Mouse (Mus musculus): ENCODE data around the gene 1110002E22Rik. TPM values are rescaled to one million over a fixed set of nuclear protein-coding genes. Genes with fewer than 3 reads are reported as not detected.

1110002E22Rik gene
- polyA plus RNA-seq, 1 experiment from 2014 or later: 0.07 TPM

DNA sequence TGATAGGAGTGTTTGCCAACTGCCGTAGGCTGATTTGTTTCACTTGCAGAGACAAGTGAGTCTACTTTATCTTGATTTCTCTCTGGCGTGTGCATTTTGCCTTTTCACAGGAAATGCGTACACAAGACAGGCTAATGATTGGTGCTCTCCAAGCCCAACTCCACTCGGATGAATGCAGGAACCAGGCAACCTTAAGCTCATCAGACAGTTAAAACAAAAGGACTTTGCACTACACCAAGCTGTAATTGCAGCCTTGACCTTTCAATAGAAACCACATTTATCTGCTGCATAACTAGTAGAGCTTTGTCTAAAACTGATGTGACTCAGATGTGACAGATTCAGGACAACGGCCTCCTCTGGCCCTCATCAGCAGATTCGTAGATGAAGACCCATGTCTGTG lies 30.9 kb upstream of the 1110002E22Rik start:
- Histone ChIP-seq H3K4me1 (replicated peaks; ENCODE audit: control insufficient read depth, insufficient read depth, low read length) (no peaks in the 10 kb centered on the region), H3K27me3 (replicated peaks; ENCODE audit: control insufficient read depth, insufficient read depth, low read length) (no peaks in the 10 kb centered on the region), H3K27ac (ENCODE audit: low read depth) (no peak overlapping the region), H3K4me3 (ENCODE audit: low read depth, low read length) (no peak overlapping the region), H3K9me3 (ENCODE audit: control insufficient read depth, low read length) (no peaks in the 10 kb centered on the region; the same call in 1 of the 2 replicates), H3K9ac (ENCODE audit: low read length) (no peak overlapping the region), H3K36me3 (ENCODE audit: control insufficient read depth, insufficient read depth, low read length) (no peaks in the 10 kb centered on the region), H3K4me2 (ENCODE audit: low read length) (no peak overlapping the region)
- DNase-seq (ENCODE audit: low spot score): no peak
- ATAC-seq (replicated peaks; ENCODE audit: low FRiP score, low TSS enrichment, low read depth): no peak
- WGBS: 56% methylated on average over 6 of the region's 6 CpGs

DNA sequence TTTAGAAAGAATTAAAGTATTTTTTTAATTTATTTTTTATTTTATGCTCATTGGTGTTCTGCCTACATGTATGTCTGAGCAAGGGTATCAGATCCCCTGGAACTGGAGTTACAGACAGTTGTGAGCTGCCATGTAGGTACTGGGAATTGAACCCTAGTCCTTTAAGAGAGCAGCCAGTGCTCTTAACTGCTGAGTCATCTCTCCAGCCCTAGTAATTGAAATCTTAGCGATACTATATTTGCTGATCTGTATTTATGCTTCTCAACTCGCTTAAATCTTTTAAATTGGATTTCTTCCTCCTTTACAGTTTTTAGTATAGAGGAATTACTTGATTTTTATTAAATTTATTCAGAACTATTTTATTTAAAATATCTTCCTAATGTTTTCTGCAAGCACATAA lies 23.9 kb upstream of the 1110002E22Rik start:
- no peak overlapping the region for H3K27ac ChIP-seq (ENCODE audit: low read depth)
- H3K27me3 ChIP-seq (replicated peaks; ENCODE audit: control insufficient read depth, insufficient read depth, low read length): no peaks in the 10 kb centered on the region
- no peak overlapping the region for H3K4me2 ChIP-seq (ENCODE audit: low read length)
- ATAC-seq (replicated peaks; ENCODE audit: low FRiP score, low TSS enrichment, low read depth) (no peak), DNase-seq (ENCODE audit: low spot score) (no peak)
- H3K9ac ChIP-seq (ENCODE audit: low read length): no peak overlapping the region
- no peaks in the 10 kb centered on the region; the same call in 1 of the 2 replicates for H3K9me3 ChIP-seq (ENCODE audit: control insufficient read depth, low read length)
- H3K36me3 ChIP-seq (ENCODE audit: control insufficient read depth, insufficient read depth, low read length): no peaks in the 10 kb centered on the region
- H3K4me3 ChIP-seq (ENCODE audit: low read depth, low read length): no peak overlapping the region
- no peaks in the 10 kb centered on the region for H3K4me1 ChIP-seq (replicated peaks; ENCODE audit: control insufficient read depth, insufficient read depth, low read length)
- 82% methylated on average over 2 of the region's 2 CpGs for WGBS

DNA sequence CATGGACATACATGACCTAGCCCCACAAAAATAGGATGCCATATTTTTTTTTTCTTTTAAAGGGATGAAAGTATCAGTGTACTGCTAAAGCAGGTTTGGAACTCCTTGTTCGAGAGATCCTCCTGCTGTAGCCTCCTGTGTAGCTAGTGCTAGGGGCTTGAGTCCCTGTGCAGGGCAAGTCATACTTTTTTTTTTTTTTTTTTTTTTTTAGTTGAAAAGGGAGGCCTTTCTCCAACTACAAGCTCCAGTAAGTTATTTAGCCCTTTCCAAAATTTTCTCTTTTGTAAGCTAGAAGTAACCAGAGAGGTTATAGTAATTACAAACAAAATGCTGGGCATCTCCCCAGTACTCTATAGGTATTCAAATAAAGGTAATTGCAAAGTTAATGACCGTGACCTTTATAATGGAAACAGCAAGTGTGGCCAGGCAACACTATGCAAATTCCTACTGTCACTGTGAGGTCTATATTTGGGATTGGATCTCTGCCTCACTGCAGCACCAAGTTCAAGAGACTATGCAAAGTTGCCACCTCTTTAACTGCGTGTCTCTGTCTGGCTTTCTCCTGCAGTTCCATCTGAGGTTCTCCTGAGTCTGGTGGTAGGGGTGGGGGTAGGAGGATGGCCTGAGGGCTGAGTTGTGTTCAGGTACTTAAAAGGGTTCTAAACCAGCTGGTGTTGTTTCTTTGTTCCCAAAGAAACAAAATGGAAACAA lies 23.1 kb upstream of the 1110002E22Rik start:
- 77% methylated on average over 3 of the region's 3 CpGs for WGBS
- H3K9me3 ChIP-seq (ENCODE audit: control insufficient read depth, low read length): no peaks in the 10 kb centered on the region; the same call in 1 of the 2 replicates
- H3K27me3 ChIP-seq (replicated peaks; ENCODE audit: control insufficient read depth, insufficient read depth, low read length): no peaks in the 10 kb centered on the region
- no peak overlapping the region for H3K4me3 ChIP-seq (ENCODE audit: low read depth, low read length)
- ATAC-seq (replicated peaks; ENCODE audit: low FRiP score, low TSS enrichment, low read depth): no peak
- no peak overlapping the region for H3K4me2 ChIP-seq (ENCODE audit: low read length)
- H3K4me1 ChIP-seq (replicated peaks; ENCODE audit: control insufficient read depth, insufficient read depth, low read length): no peaks in the 10 kb centered on the region
- no peak for DNase-seq (ENCODE audit: low spot score)
- no peak overlapping the region for H3K27ac ChIP-seq (ENCODE audit: low read depth)
- H3K9ac ChIP-seq (ENCODE audit: low read length): no peak overlapping the region
- no peaks in the 10 kb centered on the region for H3K36me3 ChIP-seq (ENCODE audit: control insufficient read depth, insufficient read depth, low read length)

DNA sequence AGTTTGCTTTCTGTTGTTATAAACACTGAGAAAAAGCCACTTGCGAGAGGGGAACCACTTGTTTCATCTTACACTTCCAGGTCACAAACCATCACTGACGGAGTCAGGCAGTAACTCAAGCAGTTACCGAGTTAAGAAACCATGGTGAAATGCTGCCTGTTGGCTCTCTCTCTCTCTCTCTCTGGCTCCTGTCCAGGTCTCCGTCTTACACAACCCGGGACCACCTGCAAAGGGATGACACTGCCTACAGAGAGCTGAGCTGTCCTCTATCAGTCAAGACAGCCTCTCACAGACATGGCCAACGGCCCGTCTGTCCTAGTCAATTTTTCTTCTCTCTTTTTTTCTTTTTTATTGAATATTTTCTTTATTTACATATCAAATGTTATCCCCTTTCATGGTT lies 21.5 kb upstream of the 1110002E22Rik start:
- ATAC-seq (replicated peaks; ENCODE audit: low FRiP score, low TSS enrichment, low read depth): no peak
- H3K4me3 ChIP-seq (ENCODE audit: low read depth, low read length): no peak overlapping the region
- 46% methylated on average over 7 of the region's 7 CpGs for WGBS
- H3K36me3 ChIP-seq (ENCODE audit: control insufficient read depth, insufficient read depth, low read length): no peaks in the 10 kb centered on the region
- H3K4me2 ChIP-seq (ENCODE audit: low read length): no peak overlapping the region
- no peaks in the 10 kb centered on the region; the same call in 1 of the 2 replicates for H3K9me3 ChIP-seq (ENCODE audit: control insufficient read depth, low read length)
- no peak for DNase-seq (ENCODE audit: low spot score)
- H3K4me1 ChIP-seq (replicated peaks; ENCODE audit: control insufficient read depth, insufficient read depth, low read length): no peaks in the 10 kb centered on the region
- H3K27me3 ChIP-seq (replicated peaks; ENCODE audit: control insufficient read depth, insufficient read depth, low read length): no peaks in the 10 kb centered on the region
- H3K27ac ChIP-seq (ENCODE audit: low read depth): no peak overlapping the region
- H3K9ac ChIP-seq (ENCODE audit: low read length): no peak overlapping the region

DNA sequence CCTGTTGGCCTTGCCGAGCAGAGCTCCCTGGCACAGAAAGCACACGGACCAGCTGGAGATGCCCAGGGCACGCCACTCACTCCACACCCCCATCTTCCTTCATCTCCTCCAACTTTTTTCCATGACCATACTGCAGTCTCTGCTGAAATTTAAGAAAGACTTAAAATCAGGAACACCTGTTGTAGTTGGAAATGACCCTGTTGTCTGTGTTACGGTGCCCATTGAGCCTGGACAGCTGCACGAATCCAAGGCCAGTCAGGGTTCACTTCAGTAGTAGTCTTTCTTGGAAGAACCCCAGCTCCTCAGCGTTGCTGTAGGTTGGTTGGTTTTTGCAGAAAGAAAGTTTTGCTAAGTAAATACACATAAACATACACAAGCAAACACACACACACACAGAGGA lies 15.3 kb upstream of the 1110002E22Rik start:
- 93% methylated on average over 6 of the region's 6 CpGs for WGBS

DNA sequence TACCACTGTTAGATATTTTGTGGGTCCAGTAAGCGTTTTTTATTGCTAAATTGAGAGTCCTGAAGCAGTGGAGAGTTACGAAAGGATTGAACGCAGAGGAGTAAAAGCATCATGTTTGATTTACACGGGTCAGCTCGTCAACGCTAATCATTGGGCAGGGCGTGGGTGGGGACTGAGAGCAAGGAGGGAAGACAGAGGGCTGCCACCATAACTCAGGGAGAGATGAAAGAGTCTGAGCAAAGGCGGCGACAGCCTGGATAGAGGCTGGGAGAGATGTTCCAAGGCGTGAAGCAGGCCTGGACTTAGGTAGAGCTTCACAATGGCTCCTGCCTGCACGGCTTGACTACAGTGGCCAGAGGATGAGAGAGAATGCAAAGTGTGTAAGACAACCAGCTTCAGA lies 14.1 kb upstream of the 1110002E22Rik start:
- no peak overlapping the region for H3K27ac ChIP-seq (ENCODE audit: low read depth)
- ATAC-seq (replicated peaks; ENCODE audit: low FRiP score, low TSS enrichment, low read depth): no peak
- H3K36me3 ChIP-seq (ENCODE audit: control insufficient read depth, insufficient read depth, low read length): no peaks in the 10 kb centered on the region
- H3K9me3 ChIP-seq (ENCODE audit: control insufficient read depth, low read length): no peaks in the 10 kb centered on the region
- DNase-seq (ENCODE audit: low spot score): no peak
- no peaks in the 10 kb centered on the region for H3K27me3 ChIP-seq (replicated peaks; ENCODE audit: control insufficient read depth, insufficient read depth, low read length)
- no peak overlapping the region for H3K9ac ChIP-seq (ENCODE audit: low read length)
- peaks cover 13% of the 10 kb centered on the region; the same call in 1 of the 2 replicates for H3K4me1 ChIP-seq (replicated peaks; ENCODE audit: control insufficient read depth, insufficient read depth, low read length)
- 50% methylated on average over 11 of the region's 11 CpGs for WGBS
- H3K4me3 ChIP-seq (ENCODE audit: low read depth, low read length): no peak overlapping the region
- H3K4me2 ChIP-seq (ENCODE audit: low read length): no peak overlapping the region

More for the DNA sequence above, 15.3 kb upstream of the 1110002E22Rik start:
- Histone ChIP-seq H3K9ac (ENCODE audit: low read length) (no peak overlapping the region), H3K9me3 (ENCODE audit: control insufficient read depth, low read length) (no peaks in the 10 kb centered on the region), H3K4me1 (replicated peaks; ENCODE audit: control insufficient read depth, insufficient read depth, low read length) (peaks cover 13% of the 10 kb centered on the region; the same call in 1 of the 2 replicates), H3K36me3 (ENCODE audit: control insufficient read depth, insufficient read depth, low read length) (no peaks in the 10 kb centered on the region), H3K27me3 (replicated peaks; ENCODE audit: control insufficient read depth, insufficient read depth, low read length) (no peaks in the 10 kb centered on the region), H3K4me3 (ENCODE audit: low read depth, low read length) (no peak overlapping the region), H3K27ac (ENCODE audit: low read depth) (no peak overlapping the region), H3K4me2 (ENCODE audit: low read length) (no peak overlapping the region)
- DNase-seq (ENCODE audit: low spot score) (peak; percentile 12), ATAC-seq (replicated peaks; ENCODE audit: low FRiP score, low TSS enrichment, low read depth) (no peak)

DNA sequence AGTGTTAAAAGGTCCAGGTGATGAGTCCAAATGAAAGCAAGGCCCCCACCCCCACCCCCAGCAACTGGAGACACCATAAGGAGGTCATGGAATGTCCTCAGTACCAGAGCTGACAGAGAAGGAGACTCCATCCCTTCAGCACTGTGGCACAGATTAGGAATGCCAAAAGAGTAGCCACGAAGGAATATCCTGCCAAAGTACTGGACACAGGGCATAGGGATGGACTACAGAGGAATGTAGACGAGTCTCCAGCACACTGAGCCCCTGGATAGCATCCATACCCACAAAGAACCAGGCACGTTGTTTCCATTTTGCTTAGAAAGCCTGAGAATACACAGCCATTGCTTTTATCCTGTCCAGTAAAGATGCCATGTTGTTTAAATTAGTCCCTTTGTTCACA lies 13.4 kb upstream of the 1110002E22Rik start:
- no peak for ATAC-seq (replicated peaks; ENCODE audit: low FRiP score, low TSS enrichment, low read depth)
- H3K36me3 ChIP-seq (ENCODE audit: control insufficient read depth, insufficient read depth, low read length): no peaks in the 10 kb centered on the region
- no peak overlapping the region for H3K4me3 ChIP-seq (ENCODE audit: low read depth, low read length)
- no peak for DNase-seq (ENCODE audit: low spot score)
- peaks cover 13% of the 10 kb centered on the region; the same call in 1 of the 2 replicates for H3K4me1 ChIP-seq (replicated peaks; ENCODE audit: control insufficient read depth, insufficient read depth, low read length)
- H3K27me3 ChIP-seq (replicated peaks; ENCODE audit: control insufficient read depth, insufficient read depth, low read length): no peaks in the 10 kb centered on the region
- H3K27ac ChIP-seq (ENCODE audit: low read depth): no peak overlapping the region
- no peak overlapping the region for H3K9ac ChIP-seq (ENCODE audit: low read length)
- H3K4me2 ChIP-seq (ENCODE audit: low read length): no peak overlapping the region
- no peaks in the 10 kb centered on the region for H3K9me3 ChIP-seq (ENCODE audit: control insufficient read depth, low read length)
- WGBS: 75% methylated on average over 3 of the region's 3 CpGs

DNA sequence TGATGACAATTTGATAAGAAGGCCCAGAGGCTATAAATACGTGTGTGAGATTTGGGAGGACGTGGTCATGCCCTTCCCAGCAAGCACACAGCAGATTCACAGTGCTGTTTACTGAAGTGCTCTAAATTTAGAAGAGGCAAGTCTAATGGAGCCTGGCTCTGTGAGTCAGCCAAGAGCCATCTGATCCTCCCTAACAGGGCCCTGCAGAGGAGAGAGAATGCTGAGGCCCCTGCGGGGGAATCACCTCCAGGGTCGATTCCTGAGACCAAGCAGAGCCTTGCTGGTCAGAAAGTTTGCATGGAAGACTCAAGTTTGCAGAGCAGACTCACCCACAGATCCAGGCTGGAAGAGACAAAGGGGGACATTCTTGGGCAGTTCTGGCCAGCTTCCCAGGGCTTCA lies 10.9 kb upstream of the 1110002E22Rik start:
- H3K9me3 ChIP-seq (ENCODE audit: control insufficient read depth, low read length): no peaks in the 10 kb centered on the region
- no peak overlapping the region for H3K9ac ChIP-seq (ENCODE audit: low read length)
- 0 out of 2 replicates have a peak overlapping the region, but pooled peaks have one; percentile 2 for H3K4me2 ChIP-seq (ENCODE audit: low read length)
- 3% methylated on average over 4 of the region's 4 CpGs for WGBS
- no peak for ATAC-seq (replicated peaks; ENCODE audit: low FRiP score, low TSS enrichment, low read depth)
- no peaks in the 10 kb centered on the region for H3K27me3 ChIP-seq (replicated peaks; ENCODE audit: control insufficient read depth, insufficient read depth, low read length)
- H3K4me1 ChIP-seq (replicated peaks; ENCODE audit: control insufficient read depth, insufficient read depth, low read length): peaks cover 18% of the 10 kb centered on the region; the same call in 1 of the 2 replicates
- H3K27ac ChIP-seq (ENCODE audit: low read depth): peak overlapping the region; percentile 54; the same call in 1 of the 2 replicates
- H3K36me3 ChIP-seq (ENCODE audit: control insufficient read depth, insufficient read depth, low read length): no peaks in the 10 kb centered on the region
- no peak overlapping the region for H3K4me3 ChIP-seq (ENCODE audit: low read depth, low read length)
- DNase-seq (ENCODE audit: low spot score): no peak

DNA sequence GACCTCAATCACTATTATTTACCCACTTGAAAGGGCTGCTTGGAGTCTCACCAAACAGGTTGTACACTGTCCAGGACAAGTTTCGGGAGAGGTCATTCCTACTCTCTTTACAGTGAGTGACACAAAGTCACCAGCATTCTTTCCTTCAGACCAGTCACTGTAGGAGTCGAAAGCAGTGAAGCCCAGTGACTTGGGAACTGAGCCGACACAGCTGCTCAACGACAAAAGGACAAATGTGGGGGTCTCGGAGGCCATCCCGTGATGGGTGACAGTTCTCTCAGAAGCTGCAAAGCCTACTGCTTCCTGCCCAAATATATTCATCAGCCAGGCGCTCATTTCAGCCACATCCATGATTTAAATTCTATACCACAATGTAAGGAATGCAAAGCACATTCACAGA lies 7.9 kb upstream of the 1110002E22Rik start:
- Histone ChIP-seq H3K9ac (ENCODE audit: low read length) (no peak overlapping the region), H3K4me1 (replicated peaks; ENCODE audit: control insufficient read depth, insufficient read depth, low read length) (peaks cover 18% of the 10 kb centered on the region; the same call in 1 of the 2 replicates), H3K4me3 (ENCODE audit: low read depth, low read length) (no peak overlapping the region), H3K9me3 (ENCODE audit: control insufficient read depth, low read length) (no peaks in the 10 kb centered on the region), H3K36me3 (ENCODE audit: control insufficient read depth, insufficient read depth, low read length) (no peaks in the 10 kb centered on the region), H3K27me3 (replicated peaks; ENCODE audit: control insufficient read depth, insufficient read depth, low read length) (no peaks in the 10 kb centered on the region), H3K27ac (ENCODE audit: low read depth) (no peak overlapping the region), H3K4me2 (ENCODE audit: low read length) (no peak overlapping the region)
- DNase-seq (ENCODE audit: low spot score) (no peak), ATAC-seq (replicated peaks; ENCODE audit: low FRiP score, low TSS enrichment, low read depth) (no peak)
- 71% methylated on average over 7 of the region's 7 CpGs for WGBS
